Mouse (Mus musculus) heart, embryonic 14.5 days (tissue): ENCODE data around the gene Zfp770. TPM values are rescaled to one million over a fixed set of nuclear protein-coding genes. Genes with fewer than 3 reads are reported as not detected.

Experiments used
- ATAC-seq: fragments of 200-750 bp; cut with Nextera tagmentation; 2 replicates; pipeline ENCODE4 v1.8.0; 2017; ENCODE audit warnings: low read depth, moderate TSS enrichment; ENCODE audit not compliant: insufficient number of reproducible peaks, insufficient read depth, low FRiP score
- H3K27ac ChIP-seq, 2 experiments: fragments of 200-500 bp in 1 of 2; fragments of 300-500 bp in 1 of 2; sonication (generic) in 1 of 2; replicated peaks in 1 of 2; 2 replicates each; pipeline ENCODE4 v1.5.1; 2012 to 2014; ENCODE audit warnings: low read depth in 2 of 2, low read length in 2 of 2, control low read depth in 1 of 2, mild to moderate bottlenecking in 1 of 2, mixed read lengths in 1 of 2; ENCODE audit not compliant: control insufficient read depth in 1 of 2, insufficient read depth in 1 of 2
- H3K27me3 ChIP-seq: fragments of 300-500 bp; sonication (generic); 2 replicates; pipeline ENCODE4 v1.6.1; 2014; ENCODE audit warnings: mild to moderate bottlenecking, low read length, control low read depth; ENCODE audit not compliant: control insufficient read depth, insufficient read depth
- H3K36me3 ChIP-seq: fragments of 300-500 bp; sonication (generic); 2 replicates; pipeline ENCODE4 v1.6.1; 2014; ENCODE audit warnings: mild to moderate bottlenecking, control low read depth, low read length, mixed read lengths; ENCODE audit not compliant: control insufficient read depth, insufficient read depth
- H3K4me1 ChIP-seq, 2 experiments: fragments of 200-500 bp in 1 of 2; fragments of 300-500 bp in 1 of 2; sonication (generic) in 1 of 2; 2 replicates each; pipeline ENCODE4 v1.6.1; 2012 to 2014; ENCODE audit warnings: low read length in 2 of 2, control low read depth in 1 of 2, mixed read lengths in 1 of 2; ENCODE audit not compliant: control insufficient read depth in 2 of 2, insufficient read depth in 2 of 2
- H3K4me2 ChIP-seq: fragments of 300-500 bp; sonication (generic); 2 replicates; pipeline ENCODE4 v1.6.1; 2014; ENCODE audit warnings: mild to moderate bottlenecking, low read length
- H3K4me3 ChIP-seq, 2 experiments: fragments of 200-500 bp in 1 of 2; fragments of 300-500 bp in 1 of 2; sonication (generic) in 1 of 2; 2 replicates each; pipeline ENCODE4 v1.5.1; 2012 to 2014; ENCODE audit warnings: low read length in 2 of 2, mild to moderate bottlenecking in 2 of 2, control low read depth in 1 of 2, low read depth in 1 of 2, moderate library complexity in 1 of 2; ENCODE audit not compliant: control insufficient read depth in 1 of 2, insufficient read depth in 1 of 2
- H3K9ac ChIP-seq: fragments of 300-500 bp; sonication (generic); 2 replicates; pipeline ENCODE4 v1.6.1; 2014; ENCODE audit warnings: mild to moderate bottlenecking, low read length
- H3K9me3 ChIP-seq: fragments of 300-500 bp; sonication (generic); 2 replicates; pipeline ENCODE4 v1.6.1; 2016; ENCODE audit warnings: low read length, control low read depth; ENCODE audit not compliant: control insufficient read depth
- WGBS: fragments of 180-500 bp; shearing (Covaris S2); extraction: QIAGEN DNeasy Blood & Tissue Kit; methylation state at CpG from one replicate; pipeline ENCODE4 v1.1.7; 2014; 5-methylcytosine and 5-hydroxymethylcytosine counted together
- polyA plus RNA-seq: library from polyadenylated mRNA; unstranded; fragments of >200 nt; fragmentation: Nextera tagmentation; extraction: Ambion mirVana; gene quantifications from 2 replicates; pipeline ENCODE4 v1.2.1, GENCODE M21; 2014

Gene Zfp770
- 4.5 and 4.8 TPM in 2 replicates for polyA plus RNA-seq

DNA sequence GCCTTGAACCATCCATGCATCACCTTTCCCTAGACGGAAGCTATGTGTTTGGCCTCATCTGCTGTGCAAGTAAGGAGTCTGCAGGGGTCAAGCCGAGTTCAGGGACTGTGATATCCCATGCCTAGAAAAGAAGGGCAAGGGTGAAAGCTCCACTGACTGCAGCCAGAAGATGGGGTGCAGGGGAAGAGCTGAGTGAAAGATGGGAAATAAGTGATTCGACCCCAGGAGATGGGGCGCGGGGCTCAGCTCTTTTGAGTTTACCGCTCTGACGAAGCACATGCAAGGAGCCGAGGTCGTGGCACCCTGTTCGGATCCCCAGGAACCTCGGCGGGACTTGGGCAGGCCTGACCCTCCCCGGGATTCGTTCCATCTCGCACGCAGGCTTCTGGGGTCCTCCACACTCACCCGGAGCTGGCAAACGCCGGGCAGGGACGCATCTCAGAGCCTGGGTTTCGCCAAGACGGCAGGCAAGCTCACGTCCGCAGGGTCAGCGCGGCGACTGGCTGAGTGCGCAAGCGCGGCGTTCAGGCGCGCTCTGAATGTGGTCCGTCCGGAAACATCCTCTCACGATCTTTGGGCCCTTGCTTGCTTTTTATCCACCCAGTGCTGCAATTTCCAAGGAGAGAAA lies at the start of gene Zfp770:
Zfp770 (minus strand) TSS at position 538 of the 628 bp plus-strand sequence.
- peak within 1 kb of the TSS; percentile 95 for H3K9ac ChIP-seq
- H3K4me1 ChIP-seq: peaks cover 0 to 13% of the 10 kb centered on the region in 2 experiments; a peak in 2 of 4 replicates
- peaks cover 14% of the 10 kb centered on the region for H3K36me3 ChIP-seq
- H3K9me3 ChIP-seq: no peaks in the 10 kb centered on the region
- H3K27me3 ChIP-seq: no peaks in the 10 kb centered on the region
- 0 out of 2 replicates have a peak, but pooled peaks have one; percentile 54 for ATAC-seq
- H3K4me2 ChIP-seq: peak within 1 kb of the TSS; percentile 64
- peak within 1 kb of the TSS; percentile 78 to 89 for H3K27ac ChIP-seq
- H3K4me3 ChIP-seq: peak within 1 kb of the TSS; percentile 87 to 96
- WGBS: under 1% methylated on average over 36 of the region's 36 CpGs

DNA sequence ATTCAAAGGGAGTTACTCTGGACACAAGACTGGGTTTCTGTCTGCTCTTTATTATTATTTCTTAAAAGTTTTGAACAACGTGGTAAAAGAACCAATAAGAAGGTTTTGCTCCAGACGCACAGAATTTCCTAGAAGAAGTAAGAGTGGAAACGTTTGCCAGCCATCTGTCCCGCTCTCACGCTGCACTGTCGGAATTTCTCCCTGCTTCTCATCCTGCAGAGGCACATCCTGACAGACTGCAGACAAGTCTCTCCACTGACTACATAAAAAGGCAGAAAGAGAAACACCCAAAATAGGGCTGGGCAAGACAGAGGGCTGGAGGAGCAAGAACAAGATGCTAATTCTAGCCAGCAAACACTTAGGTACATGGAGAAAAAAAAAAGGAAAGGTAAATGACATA lies 48.2 kb upstream of the Zfp770 start:
- no peaks in the 10 kb centered on the region for H3K27me3 ChIP-seq
- ATAC-seq: no peak
- WGBS: 7% methylated on average over 6 of the region's 6 CpGs
- no peaks in the 10 kb centered on the region for H3K9me3 ChIP-seq
- peaks cover 1 to 19% of the 10 kb centered on the region in 2 experiments; a peak in 3 of 4 replicates for H3K4me1 ChIP-seq
- H3K4me2 ChIP-seq: peak overlapping the region; percentile 50
- no peaks in the 10 kb centered on the region for H3K36me3 ChIP-seq
- H3K9ac ChIP-seq: no peak overlapping the region
- peak overlapping the region; percentile 56 to 60 for H3K27ac ChIP-seq
- no peak overlapping the region for H3K4me3 ChIP-seq

DNA sequence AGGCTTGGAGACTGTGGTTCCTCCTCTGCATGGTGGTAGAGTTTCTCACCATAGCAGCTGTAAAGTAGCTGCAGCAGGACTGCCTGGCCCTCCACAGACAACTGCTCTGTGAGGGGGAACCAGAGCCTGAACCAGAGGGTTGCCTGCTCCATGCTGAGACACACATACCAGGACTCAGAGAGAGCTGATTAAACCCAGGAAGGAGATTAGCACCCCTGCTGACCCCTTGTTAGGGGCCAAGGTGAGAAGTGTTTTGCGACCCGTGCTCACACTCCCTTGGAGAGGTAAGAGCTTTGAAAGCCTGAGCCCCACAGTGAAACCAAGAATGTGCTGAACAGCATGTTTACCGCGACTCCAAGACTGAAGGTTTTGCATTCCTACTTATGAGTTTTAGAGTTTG lies 36.4 kb upstream of the Zfp770 start:
- Histone ChIP-seq H3K9ac (no peak overlapping the region), H3K36me3 (no peaks in the 10 kb centered on the region), H3K4me3 (no peak overlapping the region), H3K4me2 (peak overlapping the region; percentile 14; the same call in 1 of the 2 replicates), H3K27ac (no peak overlapping the region), H3K4me1 (no peaks in the 10 kb centered on the region), H3K27me3 (no peaks in the 10 kb centered on the region), H3K9me3 (no peaks in the 10 kb centered on the region)
- 7% methylated on average over 4 of the region's 4 CpGs for WGBS
- no peak for ATAC-seq

DNA sequence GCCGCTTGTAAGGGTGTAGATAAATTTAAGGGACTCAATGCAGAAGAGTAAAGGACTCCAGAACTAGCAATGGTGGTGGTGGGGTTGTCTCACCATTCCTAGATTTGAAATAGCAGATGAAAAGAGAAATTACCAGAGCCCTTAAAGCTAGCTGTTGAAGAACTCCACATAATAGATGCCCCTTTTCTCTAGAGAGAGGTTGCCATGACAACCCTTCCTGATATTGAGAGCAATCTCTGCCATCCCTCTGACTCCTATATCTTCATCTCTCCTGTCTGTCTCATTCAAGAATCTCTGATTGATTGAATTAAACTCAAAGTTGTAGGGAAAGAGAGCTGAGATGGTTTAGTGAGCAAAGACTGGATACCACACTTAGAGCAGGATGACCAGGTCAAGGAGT lies 35.3 kb upstream of the Zfp770 start:
- 90% methylated on average over 1 of the region's 1 CpGs for WGBS
- Histone ChIP-seq H3K27me3 (no peaks in the 10 kb centered on the region), H3K4me1 (no peaks in the 10 kb centered on the region), H3K36me3 (no peaks in the 10 kb centered on the region), H3K9ac (no peak overlapping the region), H3K4me3 (no peak overlapping the region), H3K27ac (no peak overlapping the region), H3K4me2 (no peak overlapping the region), H3K9me3 (no peaks in the 10 kb centered on the region)
- no peak for ATAC-seq

DNA sequence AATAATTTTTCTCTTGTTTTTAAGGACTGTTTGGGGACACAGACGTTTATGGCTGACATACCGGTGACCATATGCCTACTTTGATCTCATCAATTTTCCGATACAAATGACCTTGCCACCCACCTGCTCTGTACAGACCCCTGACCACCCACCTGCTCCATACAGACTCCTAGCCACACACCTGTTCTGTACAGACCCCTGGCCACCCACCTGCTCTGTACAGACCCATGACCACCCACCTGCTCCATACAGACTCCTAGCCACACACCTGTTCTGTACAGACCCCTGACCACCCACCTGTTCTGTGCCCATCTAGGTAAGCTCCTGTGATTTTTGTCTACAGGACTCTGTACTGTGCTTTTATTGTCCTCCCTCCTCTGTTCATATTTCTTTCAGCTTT lies 34.3 kb upstream of the Zfp770 start:
- 77% methylated on average over 3 of the region's 3 CpGs for WGBS

DNA sequence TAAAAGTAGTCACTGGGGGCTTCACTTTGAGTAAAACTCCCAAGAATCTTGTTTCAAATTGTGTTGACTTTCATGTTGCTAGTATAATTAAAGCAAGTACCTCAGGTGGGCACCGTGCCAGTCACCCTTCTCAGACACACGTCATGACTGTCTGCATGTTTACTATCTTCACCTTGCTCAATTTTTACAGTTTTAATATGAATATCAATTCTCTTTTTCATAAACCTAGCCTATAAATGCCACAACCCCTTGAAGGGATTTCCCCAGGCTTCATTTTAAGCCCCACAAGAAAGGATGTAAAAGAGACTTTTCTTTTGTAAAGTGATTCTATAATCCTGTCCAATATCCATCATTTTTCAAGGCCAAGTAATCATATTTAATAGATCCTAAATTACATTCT lies 30.0 kb upstream of the Zfp770 start:
- Histone ChIP-seq H3K9me3 (no peaks in the 10 kb centered on the region), H3K27me3 (no peaks in the 10 kb centered on the region), H3K9ac (no peak overlapping the region), H3K27ac (no peak overlapping the region), H3K4me3 (no peak overlapping the region), H3K4me1 (no peaks in the 10 kb centered on the region), H3K36me3 (no peaks in the 10 kb centered on the region), H3K4me2 (no peak overlapping the region)
- 67% methylated on average over 2 of the region's 2 CpGs for WGBS
- no peak for ATAC-seq

More for the DNA sequence above, 34.3 kb upstream of the Zfp770 start:
- H3K9me3 ChIP-seq: no peaks in the 10 kb centered on the region
- no peak for ATAC-seq
- no peaks in the 10 kb centered on the region for H3K4me1 ChIP-seq
- no peaks in the 10 kb centered on the region for H3K36me3 ChIP-seq
- H3K27me3 ChIP-seq: no peaks in the 10 kb centered on the region
- H3K4me3 ChIP-seq: no peak overlapping the region
- H3K27ac ChIP-seq: no peak overlapping the region
- H3K9ac ChIP-seq: no peak overlapping the region
- H3K4me2 ChIP-seq: no peak overlapping the region

DNA sequence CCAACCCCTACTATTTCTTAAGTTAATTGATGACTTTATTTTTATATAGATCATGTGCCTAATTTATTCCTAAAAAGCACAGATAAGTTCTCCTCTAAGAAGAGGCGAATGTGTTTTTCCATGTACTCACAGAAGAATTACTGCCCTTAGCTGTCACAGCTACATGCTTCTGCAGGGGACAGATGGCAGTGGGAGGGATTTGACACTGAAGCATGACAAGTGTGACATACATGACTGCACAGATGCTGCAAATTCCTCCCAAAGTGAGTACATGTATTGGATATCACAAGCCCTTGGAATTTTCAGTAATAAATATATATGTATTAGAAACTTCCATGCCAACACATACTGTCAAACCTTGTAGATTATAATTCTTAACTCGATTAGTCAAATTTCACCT lies 27.4 kb upstream of the Zfp770 start:
- no peaks in the 10 kb centered on the region for H3K36me3 ChIP-seq
- H3K27me3 ChIP-seq: no peaks in the 10 kb centered on the region
- H3K4me3 ChIP-seq: no peak overlapping the region
- no peak overlapping the region for H3K4me2 ChIP-seq
- H3K9me3 ChIP-seq: no peaks in the 10 kb centered on the region
- WGBS: 74% methylated on average over 2 of the region's 2 CpGs
- no peak overlapping the region for H3K27ac ChIP-seq
- H3K4me1 ChIP-seq: no peaks in the 10 kb centered on the region
- ATAC-seq: no peak
- H3K9ac ChIP-seq: no peak overlapping the region

DNA sequence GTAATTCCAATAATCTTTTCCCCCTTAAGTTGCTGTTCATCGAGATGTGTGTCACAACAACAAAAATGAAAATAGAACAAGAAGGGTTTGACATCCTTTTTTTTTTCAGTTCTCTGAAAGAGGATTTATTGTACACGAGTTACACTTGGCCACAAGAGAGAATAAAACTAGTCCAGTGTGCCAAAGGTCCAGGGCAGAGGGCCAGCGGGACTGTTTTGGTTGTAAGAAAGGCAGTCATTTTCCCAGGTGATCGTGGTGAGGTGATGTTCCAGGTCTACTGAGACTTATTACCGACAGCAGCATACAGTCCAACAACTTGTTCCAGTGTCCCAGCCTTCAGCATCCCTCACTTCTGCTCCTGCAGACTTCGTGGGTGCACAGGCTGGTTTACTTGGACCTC lies 3.8 kb upstream of the Zfp770 start:
- H3K4me2 ChIP-seq: no peak overlapping the region
- WGBS: 56% methylated on average over 6 of the region's 6 CpGs
- no peak for ATAC-seq
- H3K27ac ChIP-seq: no peak overlapping the region
- H3K27me3 ChIP-seq: no peaks in the 10 kb centered on the region
- peaks cover 0 to 8% of the 10 kb centered on the region in 2 experiments; a peak in 2 of 4 replicates for H3K4me1 ChIP-seq
- H3K9ac ChIP-seq: no peak overlapping the region
- no peak overlapping the region for H3K4me3 ChIP-seq
- H3K9me3 ChIP-seq: no peaks in the 10 kb centered on the region
- H3K36me3 ChIP-seq: no peaks in the 10 kb centered on the region
